Mouse (Mus musculus): Measurements from ENCODE around the gene Rnf31. TPM values are rescaled to one million over a fixed set of nuclear protein-coding genes. Genes with fewer than 3 reads are reported as not detected.

The Rnf31 gene
- 31.6 and 39.1 TPM in 2 replicates for polyA plus RNA-seq (2011; ENCODE audit: insufficient read depth, insufficient read length, low read depth, missing spikeins)

DNA sequence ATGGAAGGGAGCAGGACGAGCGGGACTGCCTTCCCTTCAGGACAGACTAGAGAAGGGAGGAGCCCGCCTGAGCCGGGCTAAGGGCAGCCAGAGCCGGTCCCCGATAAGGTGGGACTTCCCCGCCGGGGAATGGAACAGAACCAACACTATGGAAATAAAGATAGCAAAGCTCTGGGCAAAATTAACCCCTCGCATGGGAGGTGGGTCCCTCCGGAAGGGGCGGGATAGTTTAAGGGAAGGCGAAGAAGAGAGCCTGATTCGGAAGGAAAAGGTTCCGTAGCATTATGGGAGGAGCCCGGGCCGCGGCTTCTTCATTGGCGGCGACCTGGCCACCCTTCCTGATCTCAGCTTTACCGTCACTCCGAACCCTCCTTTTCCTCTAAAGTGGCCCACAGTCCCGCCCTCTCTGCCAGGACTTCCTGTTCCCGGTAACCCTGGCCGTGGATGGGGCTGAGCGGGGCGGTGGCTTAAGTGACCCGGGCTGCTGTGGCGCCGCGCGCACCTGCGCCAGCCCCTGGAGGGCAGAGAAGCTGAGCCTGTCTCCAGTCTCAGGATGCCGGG, at the start of gene Rnf31:
TSS of gene Rnf31 (plus strand) at position 378 of the 561 bp plus-strand sequence.
- H3K9ac ChIP-seq (ENCODE audit: low read depth, poor library complexity, severe bottlenecking), result peak within 1 kb of the TSS; percentile 89
- H3K27ac ChIP-seq (ENCODE audit: insufficient read depth, low read length), result peak within 1 kb of the TSS; percentile 66
- no peaks in the 10 kb centered on the region for H3K9me3 ChIP-seq (replicated peaks; ENCODE audit: control insufficient read depth, insufficient read depth, low read length, poor library complexity, severe bottlenecking)
- H3K27me3 ChIP-seq (ENCODE audit: control insufficient read depth, insufficient read depth, low read length, poor library complexity, severe bottlenecking), result no peaks in the 10 kb centered on the region
- H3K36me3 ChIP-seq (ENCODE audit: control insufficient read depth, insufficient read depth, low read length, poor library complexity, severe bottlenecking), result peaks cover 18% of the 10 kb centered on the region
- no peaks in the 10 kb centered on the region for H3K4me1 ChIP-seq (ENCODE audit: control insufficient read depth, insufficient read depth, low read length)
- H3K4me3 ChIP-seq (ENCODE audit: low read depth, low read length), result peak within 1 kb of the TSS; percentile 87
- TF ChIP-seq CTCF (IDR thresholded peaks at IDR 0.05; ENCODE audit: low read depth, low read length), result no peak
- TF ChIP-seq EP300 (IDR thresholded peaks at IDR 0.05; ENCODE audit: insufficient read depth, low read depth, low read length), result no peak
- TF ChIP-seq POLR2A (IDR thresholded peaks at IDR 0.05; ENCODE audit: insufficient read depth, low read length), result no peak

DNA sequence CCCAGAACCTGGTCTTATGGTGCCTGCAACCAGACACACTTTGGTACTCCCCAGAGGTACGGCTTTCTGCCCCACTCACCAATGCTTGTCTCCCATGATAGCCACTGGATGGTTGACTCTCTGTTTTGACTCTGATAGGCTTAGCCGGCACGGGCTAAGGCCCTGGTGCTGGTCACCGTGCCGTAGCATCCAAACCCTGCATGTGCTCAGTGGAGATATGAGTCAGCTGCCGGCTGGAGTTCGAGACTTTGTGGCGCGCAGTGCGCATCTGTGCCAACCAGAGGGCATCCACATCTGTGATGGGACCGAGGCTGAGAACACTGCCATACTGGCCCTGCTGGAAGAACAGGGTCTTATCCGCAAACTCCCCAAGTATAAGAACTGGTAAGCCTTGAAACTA, 49.2 kb upstream of the Rnf31 start:
- no peak overlapping the region for H3K4me3 ChIP-seq (ENCODE audit: low read depth, low read length)
- peaks cover 2% of the 10 kb centered on the region for H3K4me1 ChIP-seq (ENCODE audit: control insufficient read depth, insufficient read depth, low read length)
- no peaks in the 10 kb centered on the region for H3K9me3 ChIP-seq (replicated peaks; ENCODE audit: control insufficient read depth, insufficient read depth, low read length, poor library complexity, severe bottlenecking)
- no peaks in the 10 kb centered on the region for H3K27me3 ChIP-seq (ENCODE audit: control insufficient read depth, insufficient read depth, low read length, poor library complexity, severe bottlenecking)
- no peak overlapping the region for H3K27ac ChIP-seq (ENCODE audit: insufficient read depth, low read length)
- TF ChIP-seq EP300 (IDR thresholded peaks at IDR 0.05; ENCODE audit: insufficient read depth, low read depth, low read length) (no peak), CTCF (IDR thresholded peaks at IDR 0.05; ENCODE audit: low read depth, low read length) (no peak), POLR2A (IDR thresholded peaks at IDR 0.05; ENCODE audit: insufficient read depth, low read length) (no peak)
- H3K36me3 ChIP-seq (ENCODE audit: control insufficient read depth, insufficient read depth, low read length, poor library complexity, severe bottlenecking), result peaks cover 30% of the 10 kb centered on the region
- no peak overlapping the region for H3K9ac ChIP-seq (ENCODE audit: low read depth, poor library complexity, severe bottlenecking)

DNA sequence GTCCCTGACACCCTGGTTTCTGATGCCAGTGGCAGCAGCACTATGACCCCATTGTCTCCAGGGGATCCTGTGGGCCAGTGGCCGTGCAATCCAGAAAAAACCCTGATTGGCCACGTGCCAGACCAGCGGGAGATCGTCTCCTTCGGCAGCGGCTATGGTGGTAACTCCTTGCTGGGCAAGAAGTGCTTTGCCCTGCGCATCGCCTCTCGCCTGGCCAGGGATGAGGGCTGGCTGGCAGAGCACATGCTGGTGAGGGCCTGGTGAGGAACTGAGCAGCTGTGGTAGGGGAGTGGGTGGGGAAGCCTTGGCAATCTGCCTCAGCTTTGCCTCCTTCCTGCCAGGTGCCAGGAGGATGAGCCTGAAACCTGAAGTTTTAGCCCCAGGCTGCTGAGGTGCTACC, 47.2 kb upstream of the Rnf31 start:
- no peak overlapping the region for H3K27ac ChIP-seq (ENCODE audit: insufficient read depth, low read length)
- H3K36me3 ChIP-seq (ENCODE audit: control insufficient read depth, insufficient read depth, low read length, poor library complexity, severe bottlenecking), result peaks cover 49% of the 10 kb centered on the region
- H3K9me3 ChIP-seq (replicated peaks; ENCODE audit: control insufficient read depth, insufficient read depth, low read length, poor library complexity, severe bottlenecking), result no peaks in the 10 kb centered on the region
- H3K27me3 ChIP-seq (ENCODE audit: control insufficient read depth, insufficient read depth, low read length, poor library complexity, severe bottlenecking), result no peaks in the 10 kb centered on the region
- H3K4me3 ChIP-seq (ENCODE audit: low read depth, low read length), result no peak overlapping the region
- H3K4me1 ChIP-seq (ENCODE audit: control insufficient read depth, insufficient read depth, low read length), result peaks cover 2% of the 10 kb centered on the region
- TF ChIP-seq CTCF (IDR thresholded peaks at IDR 0.05; ENCODE audit: low read depth, low read length) (no peak), POLR2A (IDR thresholded peaks at IDR 0.05; ENCODE audit: insufficient read depth, low read length) (no peak), EP300 (IDR thresholded peaks at IDR 0.05; ENCODE audit: insufficient read depth, low read depth, low read length) (no peak)
- no peak overlapping the region for H3K9ac ChIP-seq (ENCODE audit: low read depth, poor library complexity, severe bottlenecking)

DNA sequence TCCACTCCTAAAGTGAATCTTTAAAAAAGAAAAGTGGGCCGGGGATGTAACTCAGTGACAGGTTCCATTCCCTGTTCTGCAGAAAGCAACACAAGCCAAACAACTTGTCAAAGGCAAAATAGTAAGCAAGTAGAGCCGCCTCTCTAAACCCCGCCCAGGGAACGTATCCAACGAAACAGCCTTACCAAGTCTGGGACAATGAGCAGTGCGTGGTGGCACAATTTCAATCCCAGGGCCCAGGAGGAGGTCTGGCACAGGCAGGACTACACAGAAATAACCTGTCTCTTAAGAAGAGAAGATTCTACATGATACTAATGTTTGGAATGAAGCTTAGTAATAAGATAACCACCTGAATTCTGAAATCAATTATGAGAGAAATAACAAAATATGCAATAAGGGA, 41.3 kb upstream of the Rnf31 start:
- Histone ChIP-seq H3K4me3 (ENCODE audit: low read depth, low read length) (no peak overlapping the region), H3K4me1 (ENCODE audit: control insufficient read depth, insufficient read depth, low read length) (peaks cover 1% of the 10 kb centered on the region), H3K27ac (ENCODE audit: insufficient read depth, low read length) (no peak overlapping the region), H3K9ac (ENCODE audit: low read depth, poor library complexity, severe bottlenecking) (no peak overlapping the region), H3K9me3 (replicated peaks; ENCODE audit: control insufficient read depth, insufficient read depth, low read length, poor library complexity, severe bottlenecking) (no peaks in the 10 kb centered on the region), H3K27me3 (ENCODE audit: control insufficient read depth, insufficient read depth, low read length, poor library complexity, severe bottlenecking) (no peaks in the 10 kb centered on the region), H3K36me3 (ENCODE audit: control insufficient read depth, insufficient read depth, low read length, poor library complexity, severe bottlenecking) (peaks cover 36% of the 10 kb centered on the region)
- no peak for TF ChIP-seq EP300 (IDR thresholded peaks at IDR 0.05; ENCODE audit: insufficient read depth, low read depth, low read length)
- no peak for TF ChIP-seq CTCF (IDR thresholded peaks at IDR 0.05; ENCODE audit: low read depth, low read length)
- no peak for TF ChIP-seq POLR2A (IDR thresholded peaks at IDR 0.05; ENCODE audit: insufficient read depth, low read length)

DNA sequence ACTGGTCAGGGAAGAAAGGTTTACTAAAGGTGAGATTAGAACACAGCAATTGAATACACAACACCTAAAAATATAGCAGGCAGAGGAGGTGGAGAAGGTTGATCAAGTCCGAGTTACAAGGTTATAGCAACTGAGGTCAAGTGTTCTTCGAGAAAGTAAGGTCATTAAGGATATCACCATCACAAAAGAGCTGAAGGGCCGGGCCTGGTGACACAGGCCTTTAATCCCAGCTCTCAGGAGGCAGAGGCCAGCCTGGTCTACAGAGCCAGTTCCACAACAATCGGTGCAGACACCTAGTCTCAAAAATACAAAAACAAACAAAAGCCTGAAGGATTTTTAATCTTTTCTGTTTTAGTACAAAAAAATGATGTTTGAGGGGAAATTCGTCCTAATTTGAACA, 40.2 kb upstream of the Rnf31 start:
- Histone ChIP-seq H3K4me3 (ENCODE audit: low read depth, low read length) (no peak overlapping the region), H3K4me1 (ENCODE audit: control insufficient read depth, insufficient read depth, low read length) (peaks cover 1% of the 10 kb centered on the region), H3K27me3 (ENCODE audit: control insufficient read depth, insufficient read depth, low read length, poor library complexity, severe bottlenecking) (no peaks in the 10 kb centered on the region), H3K27ac (ENCODE audit: insufficient read depth, low read length) (no peak overlapping the region), H3K9ac (ENCODE audit: low read depth, poor library complexity, severe bottlenecking) (no peak overlapping the region), H3K9me3 (replicated peaks; ENCODE audit: control insufficient read depth, insufficient read depth, low read length, poor library complexity, severe bottlenecking) (no peaks in the 10 kb centered on the region), H3K36me3 (ENCODE audit: control insufficient read depth, insufficient read depth, low read length, poor library complexity, severe bottlenecking) (peaks cover 27% of the 10 kb centered on the region)
- TF ChIP-seq EP300 (IDR thresholded peaks at IDR 0.05; ENCODE audit: insufficient read depth, low read depth, low read length) (peak; percentile 84), CTCF (IDR thresholded peaks at IDR 0.05; ENCODE audit: low read depth, low read length) (no peak), POLR2A (IDR thresholded peaks at IDR 0.05; ENCODE audit: insufficient read depth, low read length) (no peak)

DNA sequence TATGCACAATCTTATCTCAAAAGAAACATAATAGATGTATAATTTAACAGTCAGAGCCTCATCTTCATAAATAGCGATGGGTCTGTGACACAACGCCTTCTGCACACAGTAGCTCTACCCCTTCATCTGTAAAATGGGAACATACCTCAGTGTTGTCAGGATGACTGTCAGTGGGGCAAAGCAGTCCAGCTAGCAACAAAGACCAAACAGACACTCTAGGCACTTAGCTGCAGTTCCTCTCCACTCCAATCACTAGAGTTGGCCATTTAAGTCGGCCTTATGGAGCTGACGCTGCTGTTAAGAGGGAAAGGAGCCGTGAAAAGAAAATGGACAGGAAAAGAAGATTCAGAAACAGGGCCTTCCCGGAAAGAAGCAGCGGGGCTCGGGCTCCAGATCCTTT, 39.7 kb upstream of the Rnf31 start:
- H3K27ac ChIP-seq (ENCODE audit: insufficient read depth, low read length), result peak overlapping the region; percentile 56; the same call in 1 of the 2 replicates
- H3K36me3 ChIP-seq (ENCODE audit: control insufficient read depth, insufficient read depth, low read length, poor library complexity, severe bottlenecking), result peaks cover 26% of the 10 kb centered on the region
- peaks cover 1% of the 10 kb centered on the region for H3K4me1 ChIP-seq (ENCODE audit: control insufficient read depth, insufficient read depth, low read length)
- no peaks in the 10 kb centered on the region for H3K27me3 ChIP-seq (ENCODE audit: control insufficient read depth, insufficient read depth, low read length, poor library complexity, severe bottlenecking)
- no peaks in the 10 kb centered on the region for H3K9me3 ChIP-seq (replicated peaks; ENCODE audit: control insufficient read depth, insufficient read depth, low read length, poor library complexity, severe bottlenecking)
- TF ChIP-seq EP300 (IDR thresholded peaks at IDR 0.05; ENCODE audit: insufficient read depth, low read depth, low read length) (no peak), CTCF (IDR thresholded peaks at IDR 0.05; ENCODE audit: low read depth, low read length) (no peak), POLR2A (IDR thresholded peaks at IDR 0.05; ENCODE audit: insufficient read depth, low read length) (no peak)
- H3K4me3 ChIP-seq (ENCODE audit: low read depth, low read length), result no peak overlapping the region
- H3K9ac ChIP-seq (ENCODE audit: low read depth, poor library complexity, severe bottlenecking), result no peak overlapping the region
